Mouse (Mus musculus) embryonic fibroblast, embryonic 13.5 days (primary cell): ENCODE data around the gene Ccdc162. TPM values are rescaled to one million over a fixed set of nuclear protein-coding genes. Genes with fewer than 3 reads are reported as not detected.
"Not testable (repeated sequence)": the region's sequence is repeated elsewhere in the genome, so short reads cannot be mapped to it uniquely, and the experiment has no call there.

Experiments
- H3K27ac ChIP-seq: 2 replicates; pipeline ENCODE4 v1.5.1; 2012; ENCODE audit warnings: low read length, control low read depth, inconsistent platforms; ENCODE audit not compliant: insufficient read depth
- H3K4me1 ChIP-seq: 2 replicates; pipeline ENCODE4 v1.6.1; 2011; ENCODE audit warnings: low read length; ENCODE audit not compliant: control insufficient read depth, insufficient read depth
- H3K4me3 ChIP-seq: 2 replicates; pipeline ENCODE4 v1.5.1; 2011; ENCODE audit warnings: mild to moderate bottlenecking, control low read depth, low read length; ENCODE audit not compliant: insufficient read depth
- CTCF ChIP-seq: IDR thresholded peaks from 2 replicates; pipeline ENCODE4 v1.5.1; 2011; ENCODE audit warnings: mild to moderate bottlenecking, control low read depth, low read length, moderate library complexity, borderline replicate concordance; ENCODE audit not compliant: insufficient read depth
- POLR2A ChIP-seq: IDR thresholded peaks from 2 replicates; pipeline ENCODE4 v1.6.1; 2011; ENCODE audit warnings: low read depth, mild to moderate bottlenecking, control low read depth, low read length, moderate library complexity
- polyA plus RNA-seq: library from polyadenylated mRNA; stranded (reverse); fragments of >200 nt; gene quantifications from 2 replicates; pipeline ENCODE4 v1.2.4, GENCODE M21; 2011; ENCODE audit warnings: low read depth; ENCODE audit not compliant: missing spikeins, insufficient read length

The Ccdc162 gene
- polyA plus RNA-seq, 1 experiment: 0.81 TPM

- TF ChIP-seq POLR2A (no peak), CTCF (no peak)
- H3K27ac ChIP-seq: no peak overlapping the region
- H3K4me1 ChIP-seq: no peaks in the 10 kb centered on the region
- H3K4me3 ChIP-seq: no peak overlapping the region
These were observed 40.4 kb downstream of the Ccdc162 start for GRCm38 (mm10) chr10:41675842-41676571.

DNA sequence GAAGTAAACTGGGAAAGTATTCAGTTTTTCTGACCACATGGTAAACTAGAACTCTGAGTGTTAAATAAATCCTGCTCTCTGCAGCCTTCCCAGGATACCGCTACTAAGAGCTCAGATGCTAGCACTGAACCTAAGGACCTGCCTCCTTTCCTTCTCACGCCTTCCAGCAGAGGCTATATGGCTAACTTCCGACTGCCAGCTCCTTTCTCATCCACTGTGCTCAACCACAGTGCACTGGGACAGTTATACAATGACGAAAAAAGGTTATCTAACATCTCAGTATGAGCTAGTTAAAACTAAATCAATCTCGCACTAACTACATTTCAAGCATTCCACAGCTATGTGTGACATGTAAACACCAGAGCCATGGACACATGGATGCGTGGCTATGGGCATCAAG, 41.2 kb downstream of the Ccdc162 start:
- no peak overlapping the region for H3K4me3 ChIP-seq
- no peaks in the 10 kb centered on the region for H3K4me1 ChIP-seq
- no peak for TF ChIP-seq CTCF
- TF ChIP-seq POLR2A: no peak

GRCm38 (mm10) chr10:41674362-41674761, 42.1 kb downstream of the Ccdc162 start:
- TF ChIP-seq CTCF (no peak), POLR2A (no peak)

More for the DNA sequence above, 41.2 kb downstream of the Ccdc162 start:
- H3K27ac ChIP-seq: no peak overlapping the region

DNA sequence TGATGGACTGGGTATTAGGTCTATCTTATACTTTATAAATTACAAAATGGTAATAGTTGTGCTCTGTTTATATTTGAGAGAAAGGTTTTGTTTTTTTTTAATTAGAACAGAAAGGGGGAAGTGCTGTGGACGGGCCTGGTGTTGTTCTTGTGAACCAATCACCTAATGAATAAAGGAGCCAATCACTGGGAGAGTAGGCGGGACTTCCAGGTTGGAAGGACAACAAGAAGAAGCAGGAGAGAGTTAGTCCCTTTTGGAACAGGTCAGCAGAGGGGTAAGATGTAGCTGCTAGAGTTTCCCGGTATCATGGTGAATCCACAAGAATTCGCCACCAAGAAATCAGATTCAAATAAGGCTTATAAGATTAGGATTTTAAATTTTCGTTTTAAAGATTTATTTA, 46.2 kb downstream of the Ccdc162 start:
- H3K27ac ChIP-seq: no peak overlapping the region
- no peak overlapping the region for H3K4me3 ChIP-seq
- TF ChIP-seq CTCF (no peak), POLR2A (no peak)
- H3K4me1 ChIP-seq: no peaks in the 10 kb centered on the region

More at GRCm38 (mm10) chr10:41674362-41674761, 42.1 kb downstream of the Ccdc162 start:
- Histone ChIP-seq H3K4me1 (no peaks in the 10 kb centered on the region), H3K27ac (no peak overlapping the region), H3K4me3 (no peak overlapping the region)

DNA sequence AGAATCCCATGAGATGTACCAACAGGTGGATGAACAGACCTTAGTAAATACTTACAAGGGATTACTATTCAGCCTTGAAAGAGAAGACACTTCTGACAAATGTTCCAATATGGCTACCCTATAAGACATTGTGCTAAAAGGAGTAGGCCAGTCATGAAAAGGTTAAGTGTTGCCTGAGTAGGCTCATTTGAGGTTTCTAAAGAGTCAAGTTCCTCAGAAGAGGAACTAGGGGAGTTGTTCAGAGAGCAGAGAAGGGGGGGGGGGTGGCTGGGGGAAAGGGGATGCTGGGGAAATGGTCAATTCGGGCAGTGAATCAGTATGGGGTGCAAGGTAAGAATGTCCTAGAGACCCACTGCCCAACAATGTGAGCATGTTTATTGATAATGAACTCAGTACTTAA, 50.9 kb downstream of the Ccdc162 start:
- Histone ChIP-seq H3K4me3 (no peak overlapping the region), H3K4me1 (no peaks in the 10 kb centered on the region), H3K27ac (no peak overlapping the region)
- no peak for TF ChIP-seq POLR2A
- TF ChIP-seq CTCF: no peak

GRCm38 (mm10) chr10:41659671-41660070, 56.8 kb downstream of the Ccdc162 start:
- not testable (repeated sequence) for H3K27ac ChIP-seq, H3K4me1 ChIP-seq, H3K4me3 ChIP-seq

- H3K4me3 ChIP-seq, H3K27ac ChIP-seq, H3K4me1 ChIP-seq: not testable (repeated sequence)
These were observed 60.8 kb downstream of the Ccdc162 start for GRCm38 (mm10) chr10:41655684-41656083.

DNA sequence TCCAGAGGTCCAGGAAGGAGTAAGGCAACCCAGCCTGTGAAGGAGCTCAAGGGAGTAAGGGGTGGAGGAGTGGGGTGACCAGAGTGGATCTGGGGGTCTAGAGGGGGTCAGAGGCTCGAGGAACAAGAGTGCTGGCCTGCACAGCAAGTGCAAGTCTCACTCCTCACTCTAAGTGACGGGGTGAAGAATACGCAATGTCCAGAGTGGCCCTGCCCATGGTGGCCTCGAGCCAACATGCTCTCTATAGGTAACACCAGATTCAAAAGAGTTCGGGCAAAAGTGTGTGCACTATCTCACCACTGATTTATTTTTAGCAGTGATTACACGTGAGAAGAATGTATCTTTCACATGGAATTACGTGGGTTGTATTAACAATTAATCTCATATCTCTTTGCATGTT, 63.4 kb downstream of the Ccdc162 start:
- H3K27ac ChIP-seq: no peak overlapping the region
- no peaks in the 10 kb centered on the region; the same call in 1 of the 2 replicates for H3K4me1 ChIP-seq
- TF ChIP-seq POLR2A (no peak), CTCF (no peak)
- H3K4me3 ChIP-seq: no peak overlapping the region

- Histone ChIP-seq H3K4me3 (no peak overlapping the region), H3K4me1 (no peaks in the 10 kb centered on the region; the same call in 1 of the 2 replicates), H3K27ac (no peak overlapping the region)
- TF ChIP-seq CTCF: no peak
- no peak for TF ChIP-seq POLR2A
These were observed 64.2 kb downstream of the Ccdc162 start for GRCm38 (mm10) chr10:41652094-41652775.

- TF ChIP-seq POLR2A (no peak), CTCF (no peak)
- Histone ChIP-seq H3K4me1 (no peaks in the 10 kb centered on the region; the same call in 1 of the 2 replicates), H3K4me3 (no peak overlapping the region), H3K27ac (no peak overlapping the region)
These were observed 64.9 kb downstream of the Ccdc162 start for GRCm38 (mm10) chr10:41651532-41651931.
